Mouse (Mus musculus): Measurements from ENCODE around the gene Vav2. TPM values are rescaled to one million over a fixed set of nuclear protein-coding genes. Genes with fewer than 3 reads are reported as not detected.

Gene Vav2
- 33.6 and 34.8 TPM in 2 replicates for total RNA-seq (2014; rRNA removed)
- 6.4 TPM in 2 replicates for polyA plus RNA-seq (2015; fragmentation: Nextera tagmentation; extraction: Ambion mirVana)

GRCm38 (mm10) chr2:27426855-27427457 is at the start of gene Vav2:
TSS of gene Vav2 (minus strand) at chr2:27427033.
- H3K36me3 ChIP-seq (ENCODE audit: insufficient read depth, low read length), result no peaks in the 10 kb centered on the region
- ATAC-seq (ENCODE audit: low FRiP score), result peak; percentile 67
- DNase-seq (ENCODE audit: low spot score), result peak; percentile 85
- H3K27ac ChIP-seq (ENCODE audit: low read depth, low read length), result peak within 1 kb of the TSS; percentile 48; the same call in 1 of the 2 replicates
- no peaks in the 10 kb centered on the region for H3K9me3 ChIP-seq (ENCODE audit: low read length)
- TF ChIP-seq CTCF (IDR thresholded peaks at IDR 0.05), result no peak
- peak within 1 kb of the TSS; percentile 99 for H3K4me2 ChIP-seq (ENCODE audit: low read depth, low read length, poor library complexity, severe bottlenecking)
- H3K4me3 ChIP-seq (ENCODE audit: low read depth, low read length), result peak within 1 kb of the TSS; percentile 92
- under 1% methylated on average over 56 of the region's 58 CpGs for WGBS
- H3K27me3 ChIP-seq (ENCODE audit: insufficient read depth, low read length), result no peaks in the 10 kb centered on the region
- peak within 1 kb of the TSS; percentile 77 for H3K9ac ChIP-seq (replicated peaks; ENCODE audit: low read length, poor library complexity, severe bottlenecking)
- peaks cover 7% of the 10 kb centered on the region; the same call in 1 of the 2 replicates for H3K4me1 ChIP-seq (ENCODE audit: insufficient read depth, low read length)

- no peaks in the 10 kb centered on the region for H3K36me3 ChIP-seq (ENCODE audit: insufficient read depth, low read length)
- H3K4me3 ChIP-seq (ENCODE audit: low read depth, low read length), result peak overlapping the region; percentile 96
- peaks cover 19% of the 10 kb centered on the region for H3K4me1 ChIP-seq (ENCODE audit: insufficient read depth, low read length)
- ATAC-seq (ENCODE audit: low FRiP score), result peak; percentile 98
- H3K9ac ChIP-seq (replicated peaks; ENCODE audit: low read length, poor library complexity, severe bottlenecking), result peak overlapping the region; percentile 91
- peak overlapping the region; percentile 98 for H3K4me2 ChIP-seq (ENCODE audit: low read depth, low read length, poor library complexity, severe bottlenecking)
- WGBS, result 2% methylated on average over 51 of the region's 96 CpGs
- no peak for TF ChIP-seq CTCF (IDR thresholded peaks at IDR 0.05)
- H3K27me3 ChIP-seq (ENCODE audit: insufficient read depth, low read length), result no peaks in the 10 kb centered on the region
- no peaks in the 10 kb centered on the region for H3K9me3 ChIP-seq (ENCODE audit: low read length)
- peak; percentile 97 for DNase-seq (ENCODE audit: low spot score)
- peak overlapping the region; percentile 94 for H3K27ac ChIP-seq (ENCODE audit: low read depth, low read length)
Observed at GRCm38 (mm10) chr2:27475495-27476302, 48.9 kb upstream of the Vav2 start.

GRCm38 (mm10) chr2:27474621-27475484 is 48.0 kb upstream of the Vav2 start:
- H3K4me3 ChIP-seq (ENCODE audit: low read depth, low read length), result peak overlapping the region; percentile 96
- H3K36me3 ChIP-seq (ENCODE audit: insufficient read depth, low read length), result no peaks in the 10 kb centered on the region
- TF ChIP-seq CTCF (IDR thresholded peaks at IDR 0.05), result no peak
- DNase-seq (ENCODE audit: low spot score), result peak; percentile 48
- no peaks in the 10 kb centered on the region for H3K27me3 ChIP-seq (ENCODE audit: insufficient read depth, low read length)
- WGBS, result 1% methylated on average over 74 of the region's 84 CpGs
- peaks cover 19% of the 10 kb centered on the region for H3K4me1 ChIP-seq (ENCODE audit: insufficient read depth, low read length)
- peak; percentile 64 for ATAC-seq (ENCODE audit: low FRiP score)
- H3K9me3 ChIP-seq (ENCODE audit: low read length), result no peaks in the 10 kb centered on the region
- H3K27ac ChIP-seq (ENCODE audit: low read depth, low read length), result peak overlapping the region; percentile 94
- peak overlapping the region; percentile 91 for H3K9ac ChIP-seq (replicated peaks; ENCODE audit: low read length, poor library complexity, severe bottlenecking)
- peak overlapping the region; percentile 98 for H3K4me2 ChIP-seq (ENCODE audit: low read depth, low read length, poor library complexity, severe bottlenecking)

- TF ChIP-seq CTCF (IDR thresholded peaks at IDR 0.05), result no peak
- 36% methylated on average over 4 of the region's 4 CpGs for WGBS
Observed at GRCm38 (mm10) chr2:27473911-27474310, 47.1 kb upstream of the Vav2 start.

GRCm38 (mm10) chr2:27473061-27473765 is 46.4 kb upstream of the Vav2 start:
- no peak for ATAC-seq (ENCODE audit: low FRiP score)
- no peak for DNase-seq (ENCODE audit: low spot score)
- Histone ChIP-seq H3K4me3 (ENCODE audit: low read depth, low read length) (peak overlapping the region; percentile 96; the same call in 1 of the 2 replicates), H3K9ac (replicated peaks; ENCODE audit: low read length, poor library complexity, severe bottlenecking) (peak overlapping the region; percentile 33; the same call in 1 of the 2 replicates), H3K27me3 (ENCODE audit: insufficient read depth, low read length) (no peaks in the 10 kb centered on the region), H3K4me2 (ENCODE audit: low read depth, low read length, poor library complexity, severe bottlenecking) (peak overlapping the region; percentile 98), H3K9me3 (ENCODE audit: low read length) (no peaks in the 10 kb centered on the region), H3K36me3 (ENCODE audit: insufficient read depth, low read length) (peaks cover under 1% of the 10 kb centered on the region; the same call in 1 of the 2 replicates), H3K4me1 (ENCODE audit: insufficient read depth, low read length) (peaks cover 19% of the 10 kb centered on the region), H3K27ac (ENCODE audit: low read depth, low read length) (no peak overlapping the region)
- TF ChIP-seq CTCF (IDR thresholded peaks at IDR 0.05), result no peak
- WGBS, result 77% methylated on average over 7 of the region's 7 CpGs

More at GRCm38 (mm10) chr2:27473911-27474310, 47.1 kb upstream of the Vav2 start:
- Histone ChIP-seq H3K9me3 (ENCODE audit: low read length) (no peaks in the 10 kb centered on the region), H3K4me3 (ENCODE audit: low read depth, low read length) (peak overlapping the region; percentile 96), H3K27me3 (ENCODE audit: insufficient read depth, low read length) (no peaks in the 10 kb centered on the region), H3K4me1 (ENCODE audit: insufficient read depth, low read length) (peaks cover 19% of the 10 kb centered on the region), H3K27ac (ENCODE audit: low read depth, low read length) (no peak overlapping the region), H3K4me2 (ENCODE audit: low read depth, low read length, poor library complexity, severe bottlenecking) (peak overlapping the region; percentile 98), H3K36me3 (ENCODE audit: insufficient read depth, low read length) (no peaks in the 10 kb centered on the region), H3K9ac (replicated peaks; ENCODE audit: low read length, poor library complexity, severe bottlenecking) (peak overlapping the region; percentile 91; the same call in 1 of the 2 replicates)
- no peak for DNase-seq (ENCODE audit: low spot score)
- no peak for ATAC-seq (ENCODE audit: low FRiP score)

Measured in midbrain, postnatal 0 days (tissue).